Mouse (Mus musculus) myocyte (in vitro differentiated cells): ENCODE results near the gene Nanos2.

Experiments
- CEBPB ChIP-seq: IDR thresholded peaks from 2 replicates; pipeline ENCODE4 v1.6.1; 2011; ENCODE audit warnings: mild to moderate bottlenecking, moderate library complexity; ENCODE audit not compliant: poor library complexity, insufficient read depth, severe bottlenecking
- E2F4 ChIP-seq: IDR thresholded peaks from one replicate; pipeline ENCODE4 v1.6.1; 2011; ENCODE audit warnings: mild to moderate bottlenecking, control low read depth, moderate library complexity; ENCODE audit not compliant: insufficient read depth
- MAX ChIP-seq: IDR thresholded peaks from one replicate; pipeline ENCODE4 v1.6.1; 2011; ENCODE audit warnings: low read depth, mild to moderate bottlenecking, control low read depth
- POLR2A ChIP-seq: IDR thresholded peaks from one replicate; pipeline ENCODE4 v1.6.1; 2011; ENCODE audit warnings: low read depth, mild to moderate bottlenecking, control low read depth, moderate library complexity; ENCODE audit not compliant: insufficient read length
- POLR2AphosphoS2 ChIP-seq: IDR thresholded peaks from one replicate; pipeline ENCODE4 v1.6.1; 2011; ENCODE audit warnings: low read depth, control low read depth; ENCODE audit not compliant: insufficient read length
- TCF12 ChIP-seq: IDR thresholded peaks from one replicate; pipeline ENCODE4 v1.6.1; 2011; ENCODE audit warnings: mild to moderate bottlenecking, control low read depth; ENCODE audit not compliant: poor library complexity, insufficient read depth, severe bottlenecking
- TCF3 ChIP-seq: IDR thresholded peaks from one replicate; pipeline ENCODE4 v1.6.1; 2011; ENCODE audit warnings: low read depth, control low read depth; ENCODE audit not compliant: insufficient read length
- USF1 ChIP-seq: IDR thresholded peaks from one replicate; pipeline ENCODE4 v1.6.1; 2011; ENCODE audit warnings: low read depth, mild to moderate bottlenecking, control low read depth, moderate library complexity

DNA sequence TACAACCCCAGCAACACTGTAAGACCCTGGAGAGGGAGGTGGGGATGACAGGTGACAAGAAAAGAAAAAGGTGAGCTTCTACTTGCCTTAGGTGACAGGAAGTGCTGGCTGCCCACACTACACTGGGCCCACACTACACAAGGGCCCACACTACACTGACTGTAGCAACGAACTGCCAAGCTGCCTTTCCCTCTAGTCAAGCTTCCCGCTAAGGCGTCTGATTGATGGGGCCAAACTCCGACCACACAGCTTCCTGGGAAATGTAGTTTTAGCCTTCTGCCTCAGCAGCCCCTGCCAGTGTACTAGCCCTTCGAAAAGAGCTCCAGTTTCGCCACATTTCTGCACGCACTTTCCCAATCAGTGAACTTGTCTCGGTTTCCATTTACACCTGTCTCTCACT lies 19.6 kb upstream of the Nanos2 start:
- TF ChIP-seq POLR2A (no peak), USF1 (no peak), TCF12 (no peak), MAX (no peak), CEBPB (no peak), TCF3 (no peak), POLR2AphosphoS2 (no peak), E2F4 (no peak)
